Mouse (Mus musculus): ENCODE data around the gene Arl4a. TPM values are rescaled to one million over a fixed set of nuclear protein-coding genes. Genes with fewer than 3 reads are reported as not detected.

Arl4a gene
- polyA plus RNA-seq, 2 experiments = 27.8 to 77.8 TPM

- WGBS = 60% methylated on average over 1 of the region's 1 CpGs
- no peak for TF ChIP-seq POLR2A (IDR thresholded peaks at IDR 0.05; ENCODE audit: borderline replicate concordance, extremely low read depth, insufficient read depth, insufficient read length)
- Histone ChIP-seq H3K27ac (replicated peaks; ENCODE audit: low read depth, low read length) (no peak overlapping the region), H3K4me1 (ENCODE audit: control insufficient read depth, insufficient read depth, low read length) (no peaks in the 10 kb centered on the region), H3K4me3 (replicated peaks; ENCODE audit: low read length) (no peak overlapping the region), H3K4me2 (replicated peaks; ENCODE audit: low read depth, low read length, severe bottlenecking) (no peak overlapping the region), H3K9ac (ENCODE audit: low read depth, low read length, severe bottlenecking) (no peak overlapping the region), H3K9me3 (ENCODE audit: control insufficient read depth, low read length) (no peaks in the 10 kb centered on the region), H3K27me3 (ENCODE audit: control insufficient read depth, insufficient read depth, low read length) (no peaks in the 10 kb centered on the region), H3K36me3 (ENCODE audit: control insufficient read depth, insufficient read depth, low read length) (no peaks in the 10 kb centered on the region)
- DNase-seq (ENCODE audit: low spot score) = no peak
- no peak for ATAC-seq (ENCODE audit: low FRiP score, low read depth)
These were observed 9.2 kb upstream of the Arl4a start for GRCm38 (mm10) chr12:40047024-40047423.

DNA sequence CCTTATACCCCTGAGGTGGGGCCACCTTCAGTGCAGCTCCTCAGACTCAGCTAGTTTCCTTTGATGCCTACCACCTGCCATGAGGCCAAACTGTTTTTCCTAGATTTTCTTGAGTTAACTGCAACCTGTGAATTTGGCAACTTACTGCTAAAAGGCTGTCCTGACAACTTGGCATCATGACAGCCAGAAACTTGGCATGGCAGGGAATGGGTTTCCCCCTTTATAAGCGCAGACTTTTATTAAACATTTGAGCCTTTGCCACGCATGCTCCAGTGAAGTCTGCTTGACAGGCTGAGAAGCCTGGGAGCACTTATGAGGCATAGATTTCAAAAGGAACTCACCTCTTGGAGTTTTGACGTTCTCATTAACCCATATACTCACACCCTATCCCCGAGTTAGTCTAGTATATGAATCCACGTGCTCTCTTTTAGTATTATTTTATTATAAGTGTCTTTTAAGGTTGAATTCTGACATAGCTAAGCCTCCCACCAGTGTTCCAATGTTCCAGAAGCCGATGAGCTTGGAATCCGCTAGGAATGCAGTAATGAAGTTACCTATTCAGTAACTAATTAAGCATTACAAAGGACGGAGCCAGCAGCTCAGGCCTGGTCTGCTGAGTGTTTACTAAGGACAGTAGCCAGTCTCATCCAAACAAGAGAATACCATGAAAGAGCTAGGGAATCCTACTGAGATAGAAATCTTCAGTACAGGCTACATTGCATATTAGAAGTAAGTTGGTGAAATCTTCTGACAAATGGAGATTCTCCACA is 6.2 kb upstream of the Arl4a start:
- H3K4me1 ChIP-seq (ENCODE audit: control insufficient read depth, insufficient read depth, low read length) = no peaks in the 10 kb centered on the region
- TF ChIP-seq POLR2A (IDR thresholded peaks at IDR 0.05; ENCODE audit: borderline replicate concordance, extremely low read depth, insufficient read depth, insufficient read length) = no peak
- DNase-seq (ENCODE audit: low spot score) = no peak
- no peak overlapping the region for H3K4me2 ChIP-seq (replicated peaks; ENCODE audit: low read depth, low read length, severe bottlenecking)
- no peak overlapping the region for H3K4me3 ChIP-seq (replicated peaks; ENCODE audit: low read length)
- no peaks in the 10 kb centered on the region for H3K27me3 ChIP-seq (ENCODE audit: control insufficient read depth, insufficient read depth, low read length)
- H3K36me3 ChIP-seq (ENCODE audit: control insufficient read depth, insufficient read depth, low read length) = no peaks in the 10 kb centered on the region
- no peaks in the 10 kb centered on the region for H3K9me3 ChIP-seq (ENCODE audit: control insufficient read depth, low read length)
- WGBS = 82% methylated on average over 8 of the region's 8 CpGs
- no peak overlapping the region for H3K9ac ChIP-seq (ENCODE audit: low read depth, low read length, severe bottlenecking)
- no peak overlapping the region for H3K27ac ChIP-seq (replicated peaks; ENCODE audit: low read depth, low read length)
- ATAC-seq (ENCODE audit: low FRiP score, low read depth) = no peak

GRCm38 (mm10) chr12:40040067-40040466 is 2.2 kb upstream of the Arl4a start:
- no peaks in the 10 kb centered on the region for H3K27me3 ChIP-seq (ENCODE audit: control insufficient read depth, insufficient read depth, low read length)
- H3K9ac ChIP-seq (ENCODE audit: low read depth, low read length, severe bottlenecking) = no peak overlapping the region
- no peak overlapping the region for H3K27ac ChIP-seq (replicated peaks; ENCODE audit: low read depth, low read length)
- no peak for ATAC-seq (ENCODE audit: low FRiP score, low read depth)
- H3K4me3 ChIP-seq (replicated peaks; ENCODE audit: low read length) = no peak overlapping the region
- peaks cover 6% of the 10 kb centered on the region for H3K4me1 ChIP-seq (ENCODE audit: control insufficient read depth, insufficient read depth, low read length)
- no peak overlapping the region for H3K4me2 ChIP-seq (replicated peaks; ENCODE audit: low read depth, low read length, severe bottlenecking)
- no peak for TF ChIP-seq POLR2A (IDR thresholded peaks at IDR 0.05; ENCODE audit: borderline replicate concordance, extremely low read depth, insufficient read depth, insufficient read length)
- peak; percentile 50 for DNase-seq (ENCODE audit: low spot score)
- H3K9me3 ChIP-seq (ENCODE audit: control insufficient read depth, low read length) = no peaks in the 10 kb centered on the region
- no peaks in the 10 kb centered on the region for H3K36me3 ChIP-seq (ENCODE audit: control insufficient read depth, insufficient read depth, low read length)

- H3K27ac ChIP-seq (replicated peaks; ENCODE audit: low read depth, low read length) = peak overlapping the region; percentile 92
- 0% methylated on average over 52 of the region's 60 CpGs for WGBS
- H3K9me3 ChIP-seq (ENCODE audit: control insufficient read depth, low read length) = no peaks in the 10 kb centered on the region
- peak; percentile 95 for ATAC-seq (ENCODE audit: low FRiP score, low read depth)
- no peaks in the 10 kb centered on the region for H3K27me3 ChIP-seq (ENCODE audit: control insufficient read depth, insufficient read depth, low read length)
- H3K36me3 ChIP-seq (ENCODE audit: control insufficient read depth, insufficient read depth, low read length) = no peaks in the 10 kb centered on the region
- peak overlapping the region; percentile 81 for H3K9ac ChIP-seq (ENCODE audit: low read depth, low read length, severe bottlenecking)
- H3K4me1 ChIP-seq (ENCODE audit: control insufficient read depth, insufficient read depth, low read length) = peaks cover 6% of the 10 kb centered on the region
- TF ChIP-seq POLR2A (IDR thresholded peaks at IDR 0.05; ENCODE audit: borderline replicate concordance, extremely low read depth, insufficient read depth, insufficient read length) = peak; percentile 89; the same call in 1 of the 2 replicates
- peak; percentile 96 for DNase-seq (ENCODE audit: low spot score)
- peak overlapping the region; percentile 83 for H3K4me3 ChIP-seq (replicated peaks; ENCODE audit: low read length)
- peak overlapping the region; percentile 76 for H3K4me2 ChIP-seq (replicated peaks; ENCODE audit: low read depth, low read length, severe bottlenecking)
These were observed 505 bp downstream of the Arl4a start for GRCm38 (mm10) chr12:40037226-40037813.

DNA sequence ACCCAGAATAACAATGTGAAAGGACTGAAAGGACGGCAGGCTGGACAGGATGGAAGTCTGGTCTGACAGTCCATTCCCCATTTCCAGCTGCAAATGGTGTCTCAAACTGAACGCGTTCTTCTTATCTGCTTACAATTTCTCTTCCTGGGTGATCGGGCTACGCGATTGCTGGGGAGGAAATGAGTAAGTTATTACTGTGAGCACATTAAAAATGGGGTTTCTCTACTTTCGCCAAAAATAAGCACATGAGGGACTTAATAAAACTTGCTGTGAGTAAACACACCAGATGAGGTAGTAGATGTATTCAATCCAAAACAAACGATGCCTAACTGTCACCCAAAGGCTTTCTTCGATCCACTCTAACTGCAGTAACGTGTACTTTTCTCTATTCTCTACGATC is 1.2 kb downstream of the Arl4a start:
- ATAC-seq (ENCODE audit: low FRiP score, low read depth) = no peak
- H3K4me2 ChIP-seq (replicated peaks; ENCODE audit: low read depth, low read length, severe bottlenecking) = peak overlapping the region; percentile 76
- 4% methylated on average over 11 of the region's 11 CpGs for WGBS
- peak overlapping the region; percentile 83 for H3K4me3 ChIP-seq (replicated peaks; ENCODE audit: low read length)
- no peak for DNase-seq (ENCODE audit: low spot score)
- H3K27ac ChIP-seq (replicated peaks; ENCODE audit: low read depth, low read length) = peak overlapping the region; percentile 92
- H3K27me3 ChIP-seq (ENCODE audit: control insufficient read depth, insufficient read depth, low read length) = no peaks in the 10 kb centered on the region
- peaks cover 6% of the 10 kb centered on the region for H3K4me1 ChIP-seq (ENCODE audit: control insufficient read depth, insufficient read depth, low read length)
- H3K9ac ChIP-seq (ENCODE audit: low read depth, low read length, severe bottlenecking) = peak overlapping the region; percentile 80
- no peak for TF ChIP-seq POLR2A (IDR thresholded peaks at IDR 0.05; ENCODE audit: borderline replicate concordance, extremely low read depth, insufficient read depth, insufficient read length)
- H3K9me3 ChIP-seq (ENCODE audit: control insufficient read depth, low read length) = no peaks in the 10 kb centered on the region
- H3K36me3 ChIP-seq (ENCODE audit: control insufficient read depth, insufficient read depth, low read length) = no peaks in the 10 kb centered on the region

Measured in limb, embryonic 14.5 days (tissue).